Mouse (Mus musculus): ENCODE results near the gene Ap3d1. TPM values are rescaled to one million over a fixed set of nuclear protein-coding genes. Genes with fewer than 3 reads are reported as not detected.

The Ap3d1 gene
- total RNA-seq, 2 experiments from 2014 or later = 37.8 to 54.1 TPM

DNA sequence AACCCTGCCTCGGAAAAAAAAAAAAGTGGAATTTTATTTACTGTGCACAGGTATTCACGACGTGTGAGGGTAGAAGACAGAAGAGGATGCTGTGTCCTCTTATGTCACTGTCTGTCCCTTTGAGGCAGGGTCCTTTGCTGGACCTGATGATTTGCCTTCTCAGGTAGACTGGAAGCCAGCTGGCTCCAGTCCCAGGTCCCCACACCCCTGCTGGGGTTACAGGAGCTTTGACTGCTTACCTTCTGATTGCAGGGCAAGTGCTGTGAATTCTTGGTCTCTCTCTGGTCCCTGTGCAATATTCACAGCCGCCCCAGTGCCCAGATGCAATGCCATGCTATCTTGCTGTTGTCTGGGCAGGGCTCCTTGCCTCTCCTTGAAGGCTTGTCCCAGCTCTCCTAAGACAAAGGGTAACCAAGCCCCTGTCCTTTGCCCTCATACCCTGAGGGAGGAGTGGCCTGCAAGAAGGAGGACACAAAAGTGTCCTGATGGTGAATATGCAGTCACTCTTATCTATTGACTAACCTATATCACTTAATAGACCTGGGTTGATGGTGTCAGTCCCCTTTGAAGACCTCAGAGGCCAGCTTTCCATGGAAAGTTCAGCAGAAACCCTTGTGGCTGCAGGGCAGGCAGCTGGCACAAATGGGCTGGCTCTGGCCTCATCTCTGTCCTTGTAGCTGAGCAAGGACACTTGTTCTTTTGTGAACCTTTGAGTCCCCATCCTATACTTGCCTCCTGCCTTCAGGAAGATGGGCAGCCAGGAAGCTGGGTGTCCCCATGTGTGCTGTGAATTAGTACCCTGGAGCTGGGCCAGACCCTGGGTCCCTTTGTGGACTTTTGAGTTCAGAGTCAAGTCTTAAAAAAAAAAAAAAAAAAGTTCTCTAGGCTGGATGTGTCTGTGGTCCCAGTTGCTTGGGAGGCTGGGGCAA lies 18.8 kb upstream of the Ap3d1 start:
- ATAC-seq (replicated peaks; ENCODE audit: low FRiP score, low TSS enrichment, poor library complexity, severe bottlenecking) = no peak

DNA sequence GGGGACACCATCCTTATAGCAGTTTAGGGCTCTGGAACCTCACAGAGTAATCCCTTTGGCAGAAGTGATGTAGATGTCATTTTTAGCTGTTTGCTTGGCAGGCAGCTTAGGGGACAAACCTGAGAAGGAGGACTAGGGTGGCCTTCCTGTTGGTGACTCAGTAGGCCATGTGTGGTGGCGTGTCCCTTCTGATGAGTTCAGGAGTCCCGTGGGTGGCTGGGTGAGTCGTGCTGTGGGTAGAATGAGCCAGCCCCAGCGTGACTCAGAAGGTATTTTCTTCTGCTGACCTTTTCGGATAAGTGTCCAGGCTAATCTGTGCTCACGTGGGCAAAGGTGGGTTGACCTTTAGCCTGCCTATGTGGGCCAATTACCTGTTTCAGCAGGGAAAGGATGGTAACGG lies 16.6 kb upstream of the Ap3d1 start:
- ATAC-seq (replicated peaks; ENCODE audit: low FRiP score, low TSS enrichment, poor library complexity, severe bottlenecking) = no peak

DNA sequence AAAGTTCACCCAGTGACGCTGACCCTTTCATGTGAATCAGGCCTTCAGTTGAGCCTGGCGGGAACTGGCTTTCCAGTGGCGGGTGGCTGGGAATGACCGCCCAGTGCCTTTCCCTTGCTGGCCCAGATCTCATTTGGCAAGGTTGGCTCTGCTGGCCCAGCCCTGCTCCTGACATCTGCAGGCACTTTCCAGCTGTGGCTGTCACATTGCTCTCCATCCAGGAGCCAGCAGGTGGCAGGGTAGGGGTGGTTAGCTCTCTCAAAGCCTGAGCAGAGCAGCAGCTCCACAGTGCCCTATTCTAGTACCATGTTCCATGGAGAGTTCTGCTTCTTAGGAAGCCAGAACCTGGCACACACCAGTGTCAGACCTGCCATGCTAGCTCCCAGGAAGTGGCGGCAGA lies 15.7 kb upstream of the Ap3d1 start:
- peak; percentile 90 for ATAC-seq (replicated peaks; ENCODE audit: low FRiP score, low TSS enrichment, poor library complexity, severe bottlenecking)

DNA sequence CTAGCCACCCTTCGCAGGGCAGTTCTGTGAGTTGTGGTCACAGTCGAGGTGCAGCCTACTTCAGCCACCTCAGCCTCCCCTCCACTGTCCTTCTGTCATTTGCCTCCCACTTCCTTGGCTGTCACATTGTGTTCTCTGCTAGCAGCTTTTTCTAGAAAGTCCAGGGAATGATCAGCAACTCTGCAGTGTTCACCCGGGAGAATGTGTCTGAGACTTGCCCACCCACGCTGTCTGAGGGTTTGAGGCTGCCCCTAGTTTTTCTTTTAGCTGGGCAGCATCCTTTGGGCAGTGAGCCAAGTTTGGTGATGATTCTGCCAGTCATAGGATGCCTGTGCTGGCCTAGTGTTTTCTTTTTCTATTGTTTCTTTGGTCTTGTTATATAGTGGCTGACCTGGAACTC lies 14.9 kb upstream of the Ap3d1 start:
- no peak for ATAC-seq (replicated peaks; ENCODE audit: low FRiP score, low TSS enrichment, poor library complexity, severe bottlenecking)

DNA sequence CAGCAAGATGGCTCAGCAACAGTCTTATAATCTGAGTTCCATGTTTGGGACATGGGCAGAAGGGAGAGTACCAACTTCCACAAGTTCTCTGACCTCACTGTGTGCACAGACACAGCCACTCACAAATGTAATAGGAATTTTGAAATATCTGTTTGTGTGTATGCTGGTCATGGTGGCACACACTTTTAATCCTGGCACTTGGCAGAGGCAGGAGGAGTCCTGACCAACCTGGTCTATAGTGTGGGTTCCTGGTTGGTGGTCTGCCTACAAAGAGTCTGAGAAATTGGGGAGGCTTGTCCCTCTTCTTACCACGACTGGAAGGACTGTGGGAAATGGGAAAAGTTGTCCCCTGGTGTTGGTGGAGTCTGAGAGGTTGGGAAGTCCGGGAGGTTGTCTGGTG lies 14.4 kb upstream of the Ap3d1 start:
- no peak for ATAC-seq (replicated peaks; ENCODE audit: low FRiP score, low TSS enrichment, poor library complexity, severe bottlenecking)

DNA sequence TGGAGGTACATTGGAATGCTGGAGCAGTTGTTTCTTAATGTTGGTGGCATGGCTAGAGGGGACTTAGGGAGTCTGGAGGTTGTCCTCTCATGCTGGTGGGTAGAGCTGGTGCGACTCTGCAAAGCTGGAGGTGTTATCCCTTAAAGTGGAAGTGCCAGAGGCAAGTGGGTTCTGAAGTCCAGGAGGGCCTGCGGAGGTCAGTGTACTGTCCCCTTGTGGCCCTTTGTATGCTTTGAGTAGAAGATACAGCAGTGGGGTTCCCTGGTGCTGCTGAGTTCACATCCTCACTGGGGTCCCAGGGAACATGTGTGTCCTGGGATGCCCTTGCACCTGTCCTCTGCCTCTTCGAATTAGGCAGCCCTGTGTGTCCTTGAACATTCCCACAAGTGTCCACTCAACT lies 14.0 kb upstream of the Ap3d1 start:
- no peak for ATAC-seq (replicated peaks; ENCODE audit: low FRiP score, low TSS enrichment, poor library complexity, severe bottlenecking)

DNA sequence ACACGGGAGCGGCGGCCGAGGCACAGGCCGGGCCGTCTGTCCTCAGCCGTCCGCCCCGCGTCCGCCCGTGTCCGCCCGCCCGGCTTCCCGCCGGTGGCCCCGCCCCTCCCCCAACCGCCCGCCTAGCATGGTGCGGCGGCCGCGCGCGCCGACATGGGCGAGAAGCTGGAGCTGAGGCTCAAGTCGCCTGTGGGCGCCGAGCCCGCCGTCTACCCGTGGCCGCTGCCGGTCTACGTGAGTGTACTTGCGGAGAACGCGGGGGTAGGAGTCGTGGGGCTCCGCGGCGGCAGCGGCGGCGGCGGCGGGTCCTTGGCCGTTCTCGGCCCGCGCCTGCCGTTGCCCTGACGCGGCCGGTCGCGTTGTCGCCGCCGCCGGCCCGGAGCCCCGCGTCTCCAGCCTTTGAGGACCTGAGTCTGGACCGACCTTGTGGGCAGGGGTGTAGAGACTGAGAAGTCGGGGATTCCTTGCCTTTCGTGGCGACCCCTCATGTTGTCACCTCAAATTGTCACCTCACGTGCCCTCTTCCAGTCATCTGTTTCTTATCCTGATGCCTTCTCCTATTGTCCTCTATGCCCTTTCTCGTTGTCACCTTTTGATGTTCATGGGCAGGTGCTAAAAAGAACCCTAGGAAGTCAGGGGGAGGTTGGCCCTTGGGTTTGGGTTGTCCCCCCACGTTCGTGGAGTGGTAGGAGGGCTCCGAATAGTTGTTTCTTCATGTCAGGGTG lies 13.4 kb upstream of the Ap3d1 start:
- ATAC-seq (replicated peaks; ENCODE audit: low FRiP score, low TSS enrichment, poor library complexity, severe bottlenecking) = no peak

DNA sequence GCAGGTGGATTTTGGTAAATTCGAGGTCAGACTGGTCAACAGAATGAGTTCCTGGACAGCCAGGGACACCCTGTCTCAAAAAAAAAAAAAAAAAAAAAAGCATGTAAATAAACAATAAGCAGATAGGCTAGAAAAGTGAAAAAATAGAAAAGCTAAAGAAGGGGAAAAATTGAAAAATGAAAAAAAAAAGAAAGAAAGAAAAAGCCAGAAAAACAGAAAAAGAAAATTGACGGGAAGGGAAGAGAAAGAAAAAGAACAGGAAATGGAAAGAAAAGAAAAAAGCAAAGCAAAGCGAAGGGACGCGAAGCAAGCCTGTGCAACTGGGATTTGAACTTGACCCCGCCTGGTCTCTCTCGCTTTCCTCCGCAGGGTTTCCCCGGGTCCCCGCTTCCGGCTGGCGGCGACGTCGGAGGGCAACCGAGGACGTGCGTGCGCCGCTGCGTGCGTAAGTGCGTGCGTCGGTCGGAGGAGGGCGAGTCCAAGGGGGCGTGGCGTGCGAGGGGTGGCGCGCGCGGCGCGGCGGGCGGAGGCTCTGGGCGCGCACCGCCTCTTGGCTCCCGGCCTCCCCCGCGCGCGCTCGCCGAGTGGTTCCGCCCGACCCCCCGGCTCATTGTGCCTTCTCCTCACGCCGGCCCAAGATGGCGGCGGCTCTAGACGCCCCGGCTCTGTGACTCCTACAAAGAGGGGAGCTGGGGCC lies 12.7 kb upstream of the Ap3d1 start, which contains the start of gene Dot1l:
Dot1l (plus strand) TSS at position 613 of the 697 bp plus-strand sequence.
- ATAC-seq (replicated peaks; ENCODE audit: low FRiP score, low TSS enrichment, poor library complexity, severe bottlenecking) = peak; percentile 72

DNA sequence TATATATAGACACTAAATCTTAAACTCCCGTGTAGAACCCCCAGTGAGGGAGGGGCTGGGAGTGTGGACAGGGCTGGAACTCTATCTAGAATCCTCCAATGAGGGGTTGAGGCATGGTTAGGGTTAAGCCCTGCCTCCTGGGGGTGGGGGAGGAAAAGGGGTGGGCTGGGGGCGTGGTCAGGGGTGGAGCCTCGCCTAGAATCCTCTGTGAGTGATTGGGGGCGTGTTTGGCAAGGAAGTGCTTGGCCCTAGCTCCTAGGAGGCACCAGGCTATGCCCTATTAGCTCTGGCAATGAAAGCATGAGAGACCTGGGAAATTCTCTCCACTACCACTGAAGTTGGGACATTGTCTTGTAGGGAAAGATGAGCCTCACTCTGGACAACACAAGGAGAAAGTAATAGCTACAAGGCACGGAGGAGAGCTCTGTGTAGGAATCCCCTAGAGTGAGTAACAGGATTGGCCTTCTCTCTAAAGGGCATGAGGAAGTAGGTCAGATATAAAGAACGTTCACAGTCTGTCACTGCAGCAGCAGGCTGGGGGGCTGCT lies 10.1 kb upstream of the Ap3d1 start:
- peak; percentile 58 for ATAC-seq (replicated peaks; ENCODE audit: low FRiP score, low TSS enrichment, poor library complexity, severe bottlenecking)

DNA sequence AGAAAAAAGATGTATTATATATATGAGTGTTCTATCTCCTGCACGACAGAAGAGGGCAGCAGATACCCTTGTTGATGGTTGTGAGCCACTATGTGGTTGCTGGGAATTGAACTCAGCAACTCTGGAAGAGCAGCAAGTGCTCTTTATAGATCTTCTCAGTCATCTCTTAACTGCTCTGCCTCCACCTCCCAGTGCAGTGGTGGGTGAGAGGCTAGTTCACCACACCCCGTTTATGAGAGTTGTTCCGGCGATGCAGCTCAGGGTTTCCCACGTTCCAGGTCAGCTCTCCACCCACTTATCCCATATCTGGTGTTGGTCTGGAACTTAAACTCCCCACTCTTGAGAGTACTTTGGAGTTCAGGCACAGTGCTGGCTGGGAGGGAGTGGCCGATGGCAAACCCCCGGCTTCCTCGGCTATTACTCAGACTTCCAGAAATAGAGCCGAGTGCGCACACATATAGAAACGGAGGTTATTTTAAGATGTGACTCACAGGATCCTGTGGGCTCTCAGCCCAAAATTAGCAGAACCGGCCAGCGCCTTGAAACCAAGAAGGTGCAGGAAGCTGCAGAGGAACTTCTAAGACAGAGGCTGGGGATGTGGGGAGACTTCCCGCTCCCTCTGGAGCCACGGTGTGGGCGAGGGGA lies 9.2 kb upstream of the Ap3d1 start:
- ATAC-seq (replicated peaks; ENCODE audit: low FRiP score, low TSS enrichment, poor library complexity, severe bottlenecking) = peak; percentile 16; the same call in 1 of the 2 replicates

DNA sequence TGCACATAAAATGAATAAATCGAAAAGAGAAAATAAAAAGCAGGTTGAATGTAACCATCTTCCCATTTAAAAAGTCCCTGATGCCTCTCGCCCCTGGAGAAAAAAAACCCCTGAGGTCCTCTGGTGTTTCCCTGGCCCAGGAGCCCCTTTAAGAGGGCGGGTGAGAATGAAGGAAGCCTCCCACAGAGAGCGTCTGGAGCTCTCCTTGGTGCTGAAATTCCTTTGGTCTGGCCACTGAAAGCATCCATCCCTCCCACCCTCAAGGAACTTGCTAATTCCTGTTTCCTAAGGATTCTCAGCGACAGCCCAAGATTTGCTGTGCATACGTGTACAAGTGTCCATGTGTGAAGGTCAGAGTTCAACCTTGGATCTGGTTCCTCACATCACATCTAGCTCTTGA lies 6.5 kb upstream of the Ap3d1 start:
- ATAC-seq (replicated peaks; ENCODE audit: low FRiP score, low TSS enrichment, poor library complexity, severe bottlenecking) = peak; percentile 41

DNA sequence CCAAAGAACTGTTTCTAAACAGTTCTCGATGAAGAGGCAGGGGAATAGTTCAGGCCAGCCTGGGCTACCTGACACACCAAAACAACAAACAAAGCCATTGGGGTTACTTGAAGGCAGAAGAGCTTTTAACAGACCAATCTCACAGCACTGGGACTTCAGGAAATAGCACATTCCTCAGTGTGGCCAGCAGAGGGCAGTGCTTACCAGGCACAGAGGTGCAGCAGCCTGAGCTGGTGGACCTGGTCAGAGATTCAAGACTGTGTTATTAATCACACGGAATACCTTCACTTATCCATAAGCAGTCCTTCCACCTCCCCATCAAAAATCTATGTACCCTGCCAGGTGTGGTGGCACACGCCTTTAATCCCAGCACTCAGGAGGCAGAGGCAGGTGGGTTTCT lies 5.3 kb upstream of the Ap3d1 start:
- ATAC-seq (replicated peaks; ENCODE audit: low FRiP score, low TSS enrichment, poor library complexity, severe bottlenecking) = peak; percentile 44; the same call in 1 of the 2 replicates

DNA sequence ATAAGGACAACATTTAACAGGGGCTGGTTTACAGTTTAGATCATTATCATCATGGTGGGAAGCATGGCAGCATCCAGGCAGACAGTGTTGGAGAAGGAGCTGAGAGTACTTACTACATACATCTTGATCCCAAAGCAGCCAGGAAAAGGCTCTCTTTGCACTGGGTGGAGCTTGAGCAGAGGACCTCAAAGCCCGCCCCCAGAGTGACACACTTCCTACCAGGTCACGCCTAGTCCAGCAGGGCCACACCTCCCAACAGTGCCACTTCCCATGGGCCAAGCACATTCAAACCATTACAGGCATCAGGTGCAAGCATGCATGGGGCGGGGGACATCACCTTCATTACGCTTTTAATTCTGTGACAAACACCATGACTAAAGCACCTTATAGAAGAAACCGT lies 2.2 kb upstream of the Ap3d1 start:
- ATAC-seq (replicated peaks; ENCODE audit: low FRiP score, low TSS enrichment, poor library complexity, severe bottlenecking) = peak; percentile 46; the same call in 1 of the 2 replicates

DNA sequence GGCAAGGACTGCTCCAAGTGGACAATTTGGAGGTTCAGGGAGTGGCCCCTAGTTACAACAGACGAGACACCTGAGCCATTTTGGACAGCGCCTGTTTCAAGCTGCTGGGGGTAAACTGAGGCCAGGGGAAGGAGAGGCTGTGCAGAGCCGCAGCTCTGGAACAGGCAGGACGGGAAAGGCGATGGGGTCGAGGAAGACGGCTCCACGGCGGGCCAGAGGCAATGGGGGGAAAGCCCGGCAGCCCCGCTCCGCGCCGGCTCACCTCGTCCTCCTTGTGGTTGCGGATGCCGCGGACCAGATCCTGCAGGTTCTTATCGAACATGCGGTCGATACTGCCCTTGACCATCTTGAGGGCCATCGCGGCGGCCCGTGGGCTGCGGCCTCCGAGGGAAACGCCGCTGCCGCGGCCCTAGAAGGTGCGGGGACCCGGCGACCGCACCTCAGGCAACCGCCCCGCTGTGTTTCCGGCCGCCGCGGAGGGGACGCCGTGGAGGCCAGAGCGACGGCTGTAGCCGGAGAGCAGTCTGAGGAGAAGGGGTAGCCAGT lies 357 bp downstream of the Ap3d1 start:
- ATAC-seq (replicated peaks; ENCODE audit: low FRiP score, low TSS enrichment, poor library complexity, severe bottlenecking) = no peak

DNA sequence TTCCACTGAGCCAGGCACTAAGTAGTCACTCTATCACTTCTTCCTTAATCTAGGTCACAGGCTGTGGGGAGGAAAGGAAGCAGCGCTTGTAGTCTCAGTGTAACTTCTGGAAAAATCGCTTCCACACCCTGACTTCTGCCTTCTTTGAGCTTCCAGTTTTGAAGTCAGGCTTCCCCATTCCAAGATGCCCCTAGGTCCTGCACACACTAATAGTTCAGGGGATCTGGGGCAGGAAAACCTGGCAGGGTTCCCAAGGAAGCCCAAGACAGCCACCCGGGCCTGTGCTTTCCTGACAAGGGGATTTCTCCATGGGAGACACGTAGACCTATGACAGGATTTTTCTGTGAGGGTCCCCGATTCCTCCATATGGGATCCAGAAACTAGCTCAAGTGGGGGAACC lies 918 bp downstream of the Ap3d1 start:
- ATAC-seq (replicated peaks; ENCODE audit: low FRiP score, low TSS enrichment, poor library complexity, severe bottlenecking) = no peak

DNA sequence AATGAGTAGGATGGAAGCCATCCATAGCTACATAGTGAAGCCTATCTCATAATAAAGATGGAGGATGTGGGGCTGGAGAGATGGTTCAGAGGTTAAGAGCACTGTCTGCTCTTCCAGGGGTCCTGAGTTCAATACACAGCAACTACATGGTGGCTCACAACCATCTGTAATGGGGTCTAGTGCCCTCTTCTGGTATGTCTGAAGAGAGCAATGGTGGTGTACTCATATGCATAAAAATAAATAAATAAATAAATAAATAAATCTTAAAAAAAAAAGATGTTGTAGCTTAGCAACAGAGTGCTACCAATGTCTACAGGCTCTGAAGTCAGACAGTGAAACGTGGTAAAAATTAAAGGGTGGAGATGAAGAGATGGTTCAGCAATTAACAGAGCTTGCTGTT lies 3.4 kb downstream of the Ap3d1 start:
- no peak for ATAC-seq (replicated peaks; ENCODE audit: low FRiP score, low TSS enrichment, poor library complexity, severe bottlenecking)

DNA sequence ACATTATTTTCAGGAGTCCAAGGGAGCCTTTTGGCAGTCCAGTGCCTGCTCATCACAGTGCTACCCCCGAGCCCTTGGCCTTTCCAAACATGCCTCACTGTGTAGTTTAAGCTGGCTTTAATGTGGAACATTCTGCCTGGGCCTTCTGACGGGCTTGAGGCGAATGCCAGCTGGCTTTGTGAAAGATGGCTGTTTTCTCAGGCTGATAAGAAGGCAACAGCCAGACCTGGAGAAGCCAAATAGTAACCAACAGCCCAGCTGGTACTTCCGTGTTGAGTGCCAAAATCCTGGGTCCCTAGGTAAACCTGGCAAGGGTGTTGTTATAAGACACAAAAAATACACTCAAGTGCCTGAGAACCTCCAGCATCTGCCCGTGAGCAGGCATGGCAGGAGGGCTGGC lies 5.3 kb downstream of the Ap3d1 start:
- peak; percentile 57; the same call in 1 of the 2 replicates for ATAC-seq (replicated peaks; ENCODE audit: low FRiP score, low TSS enrichment, poor library complexity, severe bottlenecking)

DNA sequence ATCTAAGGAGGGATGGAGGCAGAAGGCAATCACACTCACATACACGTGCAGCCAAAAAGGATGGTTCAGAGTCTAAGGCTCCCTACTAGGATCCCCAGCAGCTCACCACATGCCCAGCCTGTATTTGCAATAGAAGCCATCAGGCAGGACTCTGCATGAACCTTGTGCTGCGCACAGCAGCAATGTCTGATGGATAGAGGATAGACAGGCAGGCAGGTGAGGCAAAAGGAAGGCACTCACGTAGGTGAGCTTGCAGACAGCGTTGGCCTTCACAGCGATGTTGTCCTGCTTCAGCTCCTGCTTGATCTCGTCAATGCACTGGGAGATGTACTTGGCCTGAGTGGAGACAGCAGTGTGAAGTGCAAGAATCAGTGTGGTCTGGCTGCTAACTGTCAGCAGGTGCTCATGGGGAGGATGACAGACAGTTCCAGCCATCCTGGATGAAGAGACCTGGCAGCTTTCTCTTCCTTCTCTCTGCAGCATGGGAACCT lies 9.4 kb downstream of the Ap3d1 start:
- ATAC-seq (replicated peaks; ENCODE audit: low FRiP score, low TSS enrichment, poor library complexity, severe bottlenecking) = no peak

Measured in megakaryocyte-erythroid progenitor cell, adult 5-6 weeks (primary cell).